Mouse (Mus musculus) kidney, embryonic 15.5 days (tissue): ENCODE results near the gene Cyp2b23. TPM values are rescaled to one million over a fixed set of nuclear protein-coding genes. Genes with fewer than 3 reads are reported as not detected.
"Not testable (repeated sequence)": the region's sequence is repeated elsewhere in the genome, so short reads cannot be mapped to it uniquely, and the experiment has no call there.

Source experiments
- ATAC-seq: fragments of 200-750 bp; cut with Nextera tagmentation; replicated peaks from 2 replicates; pipeline ENCODE4 v1.8.0; 2017; ENCODE audit warnings: moderate TSS enrichment; ENCODE audit not compliant: low FRiP score
- H3K27ac ChIP-seq: fragments of 300-500 bp; sonication (generic); 2 replicates; pipeline ENCODE4 v1.5.1; 2015; ENCODE audit warnings: mild to moderate bottlenecking, inconsistent platforms
- H3K27me3 ChIP-seq: fragments of 300-500 bp; sonication (generic); 2 replicates; pipeline ENCODE4 v1.6.1; 2015; ENCODE audit warnings: inconsistent platforms
- H3K36me3 ChIP-seq: fragments of 300-500 bp; sonication (generic); 2 replicates; pipeline ENCODE4 v1.6.1; 2015; ENCODE audit warnings: inconsistent platforms
- H3K4me1 ChIP-seq: fragments of 300-500 bp; sonication (generic); 2 replicates; pipeline ENCODE4 v1.6.1; 2015; ENCODE audit warnings: inconsistent platforms
- H3K4me2 ChIP-seq: fragments of 300-500 bp; sonication (generic); 2 replicates; pipeline ENCODE4 v1.6.1; 2015; ENCODE audit warnings: moderate library complexity, mild to moderate bottlenecking, inconsistent platforms
- H3K4me3 ChIP-seq: fragments of 300-500 bp; sonication (generic); replicated peaks from 2 replicates; pipeline ENCODE4 v1.5.1; 2015; ENCODE audit warnings: mild to moderate bottlenecking, inconsistent platforms
- H3K9ac ChIP-seq: fragments of 300-500 bp; sonication (generic); 2 replicates; pipeline ENCODE4 v1.6.1; 2015; ENCODE audit warnings: mild to moderate bottlenecking, inconsistent platforms
- H3K9me3 ChIP-seq: fragments of 300-500 bp; sonication (generic); replicated peaks from 2 replicates; pipeline ENCODE4 v1.6.1; 2016; ENCODE audit warnings: inconsistent platforms
- whole genome bisulfite sequencing: fragments of 180-500 bp; shearing (Covaris S2); methylation state at CpG from one replicate; pipeline ENCODE4 v1.1.7; 2015; ENCODE audit warnings: mixed read lengths; 5-methylcytosine and 5-hydroxymethylcytosine counted together
- polyA plus RNA-seq: library from polyadenylated mRNA; unstranded; fragments of >200 nt; fragmentation: Nextera tagmentation; extraction: Ambion mirVana; gene quantifications from 2 replicates; pipeline ENCODE4 v1.2.1, GENCODE M21; 2015

Cyp2b23 gene
- polyA plus RNA-seq = not detected in 2 replicates

GRCm38 (mm10) chr7:26686337-26686736, at the start of gene Cyp2b23:
TSS of gene Cyp2b23 (minus strand) at chr7:26686437.
- no peaks in the 10 kb centered on the region for H3K4me1 ChIP-seq
- no peaks in the 10 kb centered on the region for H3K36me3 ChIP-seq
- no peak within 1 kb of the TSS for H3K27ac ChIP-seq
- H3K4me3 ChIP-seq = no peak within 1 kb of the TSS
- no peak within 1 kb of the TSS for H3K9ac ChIP-seq
- H3K4me2 ChIP-seq = no peak within 1 kb of the TSS
- H3K27me3 ChIP-seq = no peaks in the 10 kb centered on the region
- WGBS = 81% methylated on average over 4 of the region's 4 CpGs
- ATAC-seq = no peak
- H3K9me3 ChIP-seq = no peaks in the 10 kb centered on the region

- Histone ChIP-seq H3K4me2 (no peak overlapping the region), H3K27ac (no peak overlapping the region), H3K9me3 (no peaks in the 10 kb centered on the region), H3K27me3 (no peaks in the 10 kb centered on the region), H3K36me3 (no peaks in the 10 kb centered on the region), H3K9ac (no peak overlapping the region), H3K4me1 (no peaks in the 10 kb centered on the region), H3K4me3 (no peak overlapping the region)
- 89% methylated on average over 11 of the region's 11 CpGs for WGBS
- ATAC-seq = no peak
Measured at GRCm38 (mm10) chr7:26711061-26711460, 24.8 kb upstream of the Cyp2b23 start.

GRCm38 (mm10) chr7:26707061-26707460, 20.8 kb upstream of the Cyp2b23 start:
- WGBS = 34% methylated on average over 11 of the region's 11 CpGs

GRCm38 (mm10) chr7:26706191-26706590, 20.0 kb upstream of the Cyp2b23 start:
- ATAC-seq, H3K4me2 ChIP-seq, H3K9ac ChIP-seq, H3K9me3 ChIP-seq, H3K27me3 ChIP-seq, H3K36me3 ChIP-seq, H3K27ac ChIP-seq, H3K4me1 ChIP-seq, H3K4me3 ChIP-seq: not testable (repeated sequence)
- WGBS = 41% methylated on average over 6 of the region's 6 CpGs

More at GRCm38 (mm10) chr7:26707061-26707460, 20.8 kb upstream of the Cyp2b23 start:
- no peak for ATAC-seq
- H3K36me3 ChIP-seq = no peaks in the 10 kb centered on the region
- no peaks in the 10 kb centered on the region for H3K4me1 ChIP-seq
- H3K4me3 ChIP-seq = no peak overlapping the region
- no peak overlapping the region for H3K4me2 ChIP-seq
- no peak overlapping the region for H3K27ac ChIP-seq
- no peaks in the 10 kb centered on the region for H3K9me3 ChIP-seq
- no peaks in the 10 kb centered on the region for H3K27me3 ChIP-seq
- H3K9ac ChIP-seq = no peak overlapping the region

DNA sequence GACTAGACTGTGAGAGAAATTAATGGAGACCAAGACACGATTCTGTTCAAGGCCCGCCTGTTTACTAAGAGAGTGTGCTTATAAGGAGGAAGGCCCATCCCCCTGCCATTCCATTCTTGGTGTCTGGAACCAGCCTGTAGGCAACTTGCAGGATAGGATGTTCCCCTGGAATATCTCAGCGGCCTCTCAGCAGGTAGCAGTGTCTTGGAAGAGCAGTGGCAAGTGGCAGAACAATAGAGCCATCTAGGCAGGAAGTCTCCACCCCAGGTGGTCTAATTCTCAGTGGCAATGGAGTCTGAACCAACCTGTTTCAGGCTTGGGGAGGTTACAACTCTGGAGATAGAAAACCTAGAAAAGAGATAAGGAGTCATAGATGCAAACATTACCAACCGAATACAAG, 13.9 kb upstream of the Cyp2b23 start:
- no peak overlapping the region for H3K9ac ChIP-seq
- H3K4me3 ChIP-seq = no peak overlapping the region
- H3K36me3 ChIP-seq = no peaks in the 10 kb centered on the region
- no peaks in the 10 kb centered on the region for H3K9me3 ChIP-seq
- H3K4me1 ChIP-seq = no peaks in the 10 kb centered on the region
- H3K4me2 ChIP-seq = no peak overlapping the region
- H3K27me3 ChIP-seq = no peaks in the 10 kb centered on the region
- 78% methylated on average over 4 of the region's 4 CpGs for WGBS
- H3K27ac ChIP-seq = no peak overlapping the region
- no peak for ATAC-seq

- H3K27me3 ChIP-seq = no peaks in the 10 kb centered on the region
- H3K4me3 ChIP-seq = no peak overlapping the region
- H3K4me1 ChIP-seq = no peaks in the 10 kb centered on the region
- no peak overlapping the region for H3K9ac ChIP-seq
- no peak overlapping the region for H3K4me2 ChIP-seq
- WGBS = 79% methylated on average over 2 of the region's 2 CpGs
- H3K9me3 ChIP-seq = no peaks in the 10 kb centered on the region
- no peak overlapping the region for H3K27ac ChIP-seq
- ATAC-seq = no peak
- no peaks in the 10 kb centered on the region for H3K36me3 ChIP-seq
Measured at GRCm38 (mm10) chr7:26685713-26686112, 524 bp downstream of the Cyp2b23 start.

DNA sequence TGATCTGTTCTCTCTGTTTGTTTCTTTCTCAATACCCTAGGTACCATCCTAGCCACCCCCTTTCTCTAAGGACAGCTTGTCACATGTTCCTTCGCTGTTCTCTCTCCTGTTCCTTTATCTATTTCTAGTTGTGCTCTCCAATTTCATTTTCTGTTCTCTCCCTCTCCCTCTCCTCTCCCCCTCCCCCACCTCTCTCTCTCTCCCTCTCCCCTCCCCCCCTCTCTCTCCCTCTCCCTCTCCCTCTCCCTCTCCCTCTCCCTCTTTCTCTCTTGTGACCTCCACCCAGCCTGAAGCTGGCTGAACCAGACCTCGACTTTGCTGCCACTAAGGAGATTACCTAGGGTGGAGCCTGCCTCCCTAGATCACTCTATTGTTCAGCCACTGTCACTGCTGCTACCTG, 18.8 kb downstream of the Cyp2b23 start:
- H3K27me3 ChIP-seq, H3K9ac ChIP-seq, H3K36me3 ChIP-seq, H3K4me1 ChIP-seq, H3K4me3 ChIP-seq, ATAC-seq, H3K27ac ChIP-seq, H3K9me3 ChIP-seq, H3K4me2 ChIP-seq: not testable (repeated sequence)
- WGBS = 36% methylated on average over 2 of the region's 2 CpGs

- no peaks in the 10 kb centered on the region for H3K4me1 ChIP-seq
- no peak overlapping the region for H3K4me3 ChIP-seq
- ATAC-seq = no peak
- H3K36me3 ChIP-seq = no peaks in the 10 kb centered on the region
- no peak overlapping the region for H3K9ac ChIP-seq
- no peak overlapping the region for H3K4me2 ChIP-seq
- no peaks in the 10 kb centered on the region for H3K27me3 ChIP-seq
- 92% methylated on average over 5 of the region's 5 CpGs for WGBS
- no peaks in the 10 kb centered on the region; the same call in 1 of the 2 replicates for H3K9me3 ChIP-seq
- no peak overlapping the region for H3K27ac ChIP-seq
Measured at GRCm38 (mm10) chr7:26666011-26666410, 20.2 kb downstream of the Cyp2b23 start.

- H3K27ac ChIP-seq, H3K9ac ChIP-seq, H3K36me3 ChIP-seq, H3K4me1 ChIP-seq, H3K9me3 ChIP-seq, H3K27me3 ChIP-seq, H3K4me2 ChIP-seq, ATAC-seq, H3K4me3 ChIP-seq: not testable (repeated sequence)
- 64% methylated on average over 1 of the region's 1 CpGs for WGBS
Measured at GRCm38 (mm10) chr7:26618364-26618763, 67.9 kb downstream of the Cyp2b23 start, which contains the start of gene Vmn1r185. TSS of gene Vmn1r185 (minus strand) at chr7:26618464.

Other genes starting within 250 kb of the Cyp2b23 start
- not detected in 2 replicates for gene Nlrp9a, start 151.4 kb downstream of the Cyp2b23 start, polyA plus RNA-seq
- gene Vmn1r185, start 68.0 kb downstream of the Cyp2b23 start, polyA plus RNA-seq = not detected in 2 replicates
- gene Cyp2b19, start 70.7 kb upstream of the Cyp2b23 start, polyA plus RNA-seq = 0.21 TPM in 1 of 2 replicates, not detected in the other
- gene Cyp2g1, start 122.5 kb upstream of the Cyp2b23 start, polyA plus RNA-seq = not detected in 2 replicates
- not detected in 2 replicates for gene Cyp2a5, start 148.9 kb upstream of the Cyp2b23 start, polyA plus RNA-seq